ENCODE assay signal across 26 mouse cellular contexts in genomic region chr11:110347768-110348167, GRCm38 (mm10). TPM values are rescaled to one million over a fixed set of nuclear protein-coding genes. Genes with fewer than 3 reads are reported as not detected.
DNase-seq lines count a peak whose midpoint lies in the region; ATAC-seq and TF ChIP-seq lines count a peak whose summit lies in the region.
"Had no signal": no experiment of that assay in that cellular context is flagged by ENCODE, and none has a peak within 500 bp of the region (broad histone marks: within the 10 kb centered on the region; RNA-seq: fewer than 3 reads in every experiment).

No protein-coding gene starts in this region.

- H3K4me3 ChIP-seq in kidney, postnatal 0 days (replicated peaks; ENCODE audit: low read depth, low read length): no peak overlapping the region
- no peak overlapping the region for H3K4me3 ChIP-seq in stomach, postnatal 0 days (ENCODE audit: low read depth, low read length)
- H3K4me3 ChIP-seq: forebrain, embryonic 13.5 days; heart, embryonic 12.5 days; intestine, embryonic 15.5 days; liver, embryonic 13.5 days; midbrain, embryonic 13.5 days; neural tube, embryonic 15.5 days had no signal

- peak; percentile 40; the same call in 1 of the 2 replicates for TF ChIP-seq CTCF in kidney, postnatal 0 days (IDR thresholded peaks at IDR 0.05; ENCODE audit: low read depth)
- peak; percentile 49 for TF ChIP-seq CTCF in stomach, postnatal 0 days (IDR thresholded peaks at IDR 0.05; ENCODE audit: low read depth)

- no peaks in the 10 kb centered on the region for H3K4me1 ChIP-seq in kidney, postnatal 0 days (replicated peaks; ENCODE audit: insufficient read depth, low read length)
- no peaks in the 10 kb centered on the region for H3K4me1 ChIP-seq in stomach, postnatal 0 days (replicated peaks; ENCODE audit: control insufficient read depth, insufficient read depth)
- H3K4me1 ChIP-seq: forebrain, embryonic 13.5 days; heart, embryonic 12.5 days; intestine, embryonic 15.5 days; liver, embryonic 13.5 days; midbrain, embryonic 13.5 days; neural tube, embryonic 15.5 days had no signal

- H3K9me3 ChIP-seq in kidney, postnatal 0 days (replicated peaks; ENCODE audit: low read length): no peaks in the 10 kb centered on the region
- H3K9me3 ChIP-seq in stomach, postnatal 0 days (ENCODE audit: control insufficient read depth, low read length): no peaks in the 10 kb centered on the region
- H3K9me3 ChIP-seq: forebrain, embryonic 13.5 days; heart, embryonic 12.5 days; intestine, embryonic 15.5 days; liver, embryonic 13.5 days; midbrain, embryonic 13.5 days; neural tube, embryonic 15.5 days had no signal

- no peak overlapping the region for H3K27ac ChIP-seq in kidney, postnatal 0 days
- H3K27ac ChIP-seq in stomach, postnatal 0 days (replicated peaks): no peak overlapping the region
- H3K27ac ChIP-seq: forebrain, embryonic 13.5 days; intestine, embryonic 15.5 days; liver, embryonic 13.5 days; macrophage; midbrain, embryonic 13.5 days; neural tube, embryonic 15.5 days had no signal

- H3K27me3 ChIP-seq in kidney, postnatal 0 days (ENCODE audit: insufficient read depth, low read length): no peaks in the 10 kb centered on the region
- H3K27me3 ChIP-seq in stomach, postnatal 0 days (ENCODE audit: control insufficient read depth, insufficient read depth, low read length): no peaks in the 10 kb centered on the region
- H3K27me3 ChIP-seq: forebrain, embryonic 13.5 days; heart, embryonic 12.5 days; intestine, embryonic 15.5 days; liver, embryonic 13.5 days; midbrain, embryonic 13.5 days; neural tube, embryonic 15.5 days had no signal

- DNase-seq in frontal cortex, adult 2 months (ENCODE audit: extremely low spot score in 1 of 2, low spot score in 1 of 2): no peak
- no peak for DNase-seq in kidney, postnatal 0 days (ENCODE audit: low spot score)
- no peak for DNase-seq in kidney, postnatal 25 days
- peak; percentile 6 for DNase-seq in lung, postnatal 25 days (ENCODE audit: low spot score)
- no peak for DNase-seq in lung, postnatal 4 days
- no peak for DNase-seq in stomach, postnatal 0 days (ENCODE audit: low spot score)
- no peak for DNase-seq in frontal cortex, postnatal 14 days (ENCODE audit: low spot score in 2 of 2)
- DNase-seq: adrenal gland, adult 8-10 months; cerebellum, adult 8-10 months; cerebellum, postnatal 25 days; gastrocnemius, postnatal 14 days; heart, adult 11 months; heart, postnatal 14 days; kidney, adult 2 months; liver, embryonic 13.5 days; lung, adult 2 months; retina, postnatal 1 day; right cerebral cortex, postnatal 14 days had no signal

- WGBS in kidney, postnatal 0 days: 60% methylated on average over 6 of the region's 6 CpGs
- WGBS in stomach, postnatal 0 days: 46% methylated on average over 6 of the region's 6 CpGs

- no peak overlapping the region for H3K4me2 ChIP-seq in kidney, postnatal 0 days (ENCODE audit: low read length)
- no peak overlapping the region for H3K4me2 ChIP-seq in stomach, postnatal 0 days (replicated peaks; ENCODE audit: low read depth)
- H3K4me2 ChIP-seq: forebrain, embryonic 13.5 days; heart, embryonic 12.5 days; intestine, embryonic 15.5 days; liver, embryonic 13.5 days; midbrain, embryonic 13.5 days; neural tube, embryonic 15.5 days had no signal

- ATAC-seq in frontal cortex, adult (ENCODE audit: low TSS enrichment): 0 out of 2 replicates have a peak, but pooled peaks have one; percentile 65
- no peak for ATAC-seq in kidney, postnatal 0 days (replicated peaks; ENCODE audit: low FRiP score, low read depth)
- no peak for ATAC-seq in stomach, postnatal 0 days (ENCODE audit: low FRiP score, low TSS enrichment)
- ATAC-seq: forebrain, embryonic 13.5 days; hindbrain, embryonic 16.5 days; intestine, embryonic 15.5 days; midbrain, embryonic 13.5 days had no signal

- TF ChIP-seq EP300 in stomach, postnatal 0 days (optimal IDR thresholded peaks at IDR 0.05): no peak

- H3K36me3 ChIP-seq in kidney, postnatal 0 days (ENCODE audit: insufficient read depth, low read length): no peaks in the 10 kb centered on the region
- no peaks in the 10 kb centered on the region for H3K36me3 ChIP-seq in stomach, postnatal 0 days (ENCODE audit: control insufficient read depth, insufficient read depth, low read length)
- H3K36me3 ChIP-seq: heart, embryonic 12.5 days; intestine, embryonic 15.5 days; liver, embryonic 13.5 days; midbrain, embryonic 13.5 days; neural tube, embryonic 15.5 days had no signal

- no peak overlapping the region for H3K9ac ChIP-seq in kidney, postnatal 0 days (ENCODE audit: low read depth, low read length)
- no peak overlapping the region for H3K9ac ChIP-seq in stomach, postnatal 0 days (ENCODE audit: low read length)
- H3K9ac ChIP-seq: forebrain, embryonic 13.5 days; heart, embryonic 12.5 days; intestine, embryonic 15.5 days; liver, embryonic 13.5 days; midbrain, embryonic 13.5 days; neural tube, embryonic 15.5 days had no signal

RNA-seq across cellular contexts. Expression of gene Abca5, which starts 10.3 kb away (rescaled TPM):
- polyA plus RNA-seq in frontal cortex, adult 2 months (2012; rRNA removed): 11.0 and 12.5 TPM in 2 replicates
- polyA plus RNA-seq in kidney, postnatal 0 days (2015; fragmentation: Nextera tagmentation; extraction: Ambion mirVana): 2.2 and 4.2 TPM in 2 replicates
- 4.0 and 5.4 TPM in 2 replicates for polyA plus RNA-seq in stomach, postnatal 0 days (2015; fragmentation: Nextera tagmentation; extraction: Ambion mirVana)

RNA-seq across cellular contexts. Expression of gene Map2k6, which starts 51.2 kb away (rescaled TPM):
- polyA plus RNA-seq in frontal cortex, adult 2 months (2012; rRNA removed): 10.7 TPM in 2 replicates
- polyA plus RNA-seq in kidney, postnatal 0 days (2015; fragmentation: Nextera tagmentation; extraction: Ambion mirVana): 12.7 and 12.8 TPM in 2 replicates
- polyA plus RNA-seq in stomach, postnatal 0 days (2015; fragmentation: Nextera tagmentation; extraction: Ambion mirVana): 6.0 and 7.8 TPM in 2 replicates
